Mouse (Mus musculus): Measurements from ENCODE around the gene Unc45b. TPM values are rescaled to one million over a fixed set of nuclear protein-coding genes. Genes with fewer than 3 reads are reported as not detected.
"Not testable (repeated sequence)": the region's sequence is repeated elsewhere in the genome, so short reads cannot be mapped to it uniquely, and the experiment has no call there.

Unc45b gene
- polyA plus RNA-seq, 1 experiment = 99.6 TPM

DNA sequence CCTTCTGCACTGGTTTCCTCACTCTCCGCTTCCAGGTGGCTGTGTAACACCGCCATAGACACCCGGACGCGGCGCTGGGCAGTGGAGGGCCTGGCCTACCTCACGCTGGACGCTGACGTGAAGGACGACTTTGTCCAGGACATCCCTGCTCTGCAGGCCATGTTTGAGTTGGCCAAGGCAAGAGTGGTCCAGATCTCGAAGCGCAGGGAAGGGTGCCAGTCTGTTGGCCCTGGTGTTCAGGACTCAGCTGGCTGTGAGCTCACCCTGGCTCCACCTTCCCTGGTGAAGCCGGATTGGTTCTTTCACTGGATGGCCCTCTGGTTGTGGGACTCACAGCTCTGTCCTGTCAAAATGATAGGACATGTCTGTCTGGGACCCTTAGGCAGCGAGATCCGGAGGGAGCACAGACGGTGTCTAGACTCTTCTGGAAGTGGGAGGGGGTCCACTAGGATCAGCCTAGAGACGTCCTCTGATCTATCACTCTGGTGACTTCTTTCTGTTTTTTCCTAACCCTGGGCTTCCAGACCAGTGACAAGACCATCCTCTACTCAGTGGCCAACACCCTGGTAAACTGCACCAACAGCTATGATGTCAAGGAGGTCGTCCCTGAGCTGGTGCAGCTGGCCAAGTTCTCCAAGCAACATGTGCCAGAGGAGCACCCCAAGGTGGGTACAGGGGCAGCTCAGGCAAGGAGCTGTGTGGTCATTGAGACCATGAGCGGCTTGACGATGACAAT is 18.7 kb downstream of the Unc45b start:
- H3K27me3 ChIP-seq (ENCODE audit: control insufficient read depth, insufficient read depth, insufficient read length) = no peaks in the 10 kb centered on the region
- no peaks in the 10 kb centered on the region for H3K79me2 ChIP-seq (ENCODE audit: control insufficient read depth, insufficient read depth)
- no peak overlapping the region for H3K4me3 ChIP-seq
- no peak overlapping the region for H3K4me2 ChIP-seq (ENCODE audit: low read depth)
- no peak overlapping the region for H3ac ChIP-seq (ENCODE audit: control insufficient read depth, insufficient read length)
- no peaks in the 10 kb centered on the region for H3K36me3 ChIP-seq (ENCODE audit: control insufficient read depth, insufficient read depth)
- TF ChIP-seq E2F4 (IDR thresholded peaks at IDR 0.05; ENCODE audit: insufficient read depth) = no peak
- no peak for TF ChIP-seq SRF (IDR thresholded peaks at IDR 0.05; ENCODE audit: control insufficient read depth, insufficient read length, low read depth)
- TF ChIP-seq MYOD1 (IDR thresholded peaks at IDR 0.05; ENCODE audit: control insufficient read depth in 1 of 3, insufficient read length in 2 of 3, low read depth in 2 of 3) = no peak
- no peak for TF ChIP-seq POLR2AphosphoS2 (IDR thresholded peaks at IDR 0.05; ENCODE audit: insufficient read length, low read depth)
- no peak for TF ChIP-seq POLR2A (IDR thresholded peaks at IDR 0.05; ENCODE audit: insufficient read length, low read depth)

- Histone ChIP-seq H3K4me2 (ENCODE audit: low read depth) (no peak overlapping the region), H3K4me3 (no peak overlapping the region), H3K27me3 (ENCODE audit: control insufficient read depth, insufficient read depth, insufficient read length) (no peaks in the 10 kb centered on the region), H3K79me2 (ENCODE audit: control insufficient read depth, insufficient read depth) (no peaks in the 10 kb centered on the region), H3K36me3 (ENCODE audit: control insufficient read depth, insufficient read depth) (no peaks in the 10 kb centered on the region), H3ac (ENCODE audit: control insufficient read depth, insufficient read length) (no peak overlapping the region)
- TF ChIP-seq TCF3 (IDR thresholded peaks at IDR 0.05; ENCODE audit: insufficient read length, low read depth) (no peak), MAX (IDR thresholded peaks at IDR 0.05; ENCODE audit: low read depth) (no peak), USF1 (IDR thresholded peaks at IDR 0.05; ENCODE audit: low read depth) (no peak), MYOD1 (IDR thresholded peaks at IDR 0.05; ENCODE audit: control insufficient read depth in 1 of 3, insufficient read length in 2 of 3, low read depth in 2 of 3) (no peak)
Measured at GRCm38 (mm10) chr11:82929633-82929950, 19.2 kb downstream of the Unc45b start.

GRCm38 (mm10) chr11:82930391-82930955 is 20.1 kb downstream of the Unc45b start:
- not testable (repeated sequence) for H3K27me3 ChIP-seq (ENCODE audit: control insufficient read depth, insufficient read depth, insufficient read length); H3ac ChIP-seq (ENCODE audit: control insufficient read depth, insufficient read length); H3K36me3 ChIP-seq (ENCODE audit: control insufficient read depth, insufficient read depth); H3K4me3 ChIP-seq; H3K79me2 ChIP-seq (ENCODE audit: control insufficient read depth, insufficient read depth); H3K4me2 ChIP-seq (ENCODE audit: low read depth)

GRCm38 (mm10) chr11:82931161-82931560 is 20.8 kb downstream of the Unc45b start:
- not testable (repeated sequence) for H3K4me3 ChIP-seq; H3ac ChIP-seq (ENCODE audit: control insufficient read depth, insufficient read length); H3K27me3 ChIP-seq (ENCODE audit: control insufficient read depth, insufficient read depth, insufficient read length); H3K4me2 ChIP-seq (ENCODE audit: low read depth); H3K36me3 ChIP-seq (ENCODE audit: control insufficient read depth, insufficient read depth); H3K79me2 ChIP-seq (ENCODE audit: control insufficient read depth, insufficient read depth)

DNA sequence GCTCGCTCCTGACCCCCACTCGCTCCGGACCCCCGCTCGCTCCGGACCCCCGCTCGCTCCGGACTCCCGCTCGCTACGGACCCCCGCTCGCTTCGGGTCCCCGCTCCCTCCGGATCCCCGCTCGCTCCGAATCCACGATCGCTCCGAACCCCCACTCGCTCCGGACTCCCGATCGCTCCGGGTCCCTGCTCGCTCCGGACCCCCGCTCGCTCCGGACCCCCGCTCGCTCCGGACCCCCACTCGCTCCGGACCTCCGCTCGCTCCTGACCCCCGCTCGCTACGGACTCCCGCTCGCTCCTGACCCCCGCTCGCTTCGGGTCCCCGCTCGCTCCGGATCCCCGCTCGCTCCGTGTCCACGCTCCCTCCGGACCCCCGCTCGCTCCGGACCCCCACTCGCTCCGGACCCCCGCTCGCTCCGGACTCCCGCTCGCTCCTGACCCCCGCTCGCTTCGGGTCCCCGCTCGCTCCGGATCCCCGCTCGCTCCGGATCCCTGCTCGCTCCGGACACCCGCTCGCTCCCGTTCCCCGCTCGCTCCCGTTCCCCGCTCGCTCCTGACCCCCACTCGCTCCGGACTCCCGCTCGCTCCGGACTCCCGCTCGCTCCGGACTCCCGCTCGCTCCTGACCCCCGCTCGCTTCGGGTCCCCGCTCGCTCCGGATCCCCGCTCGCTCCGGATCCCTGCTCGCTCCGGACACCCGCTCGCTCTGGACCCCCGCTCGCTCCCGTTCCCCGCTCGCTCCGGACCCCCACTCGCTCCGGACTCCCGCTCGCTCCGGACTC is 21.5 kb downstream of the Unc45b start:
- not testable (repeated sequence) for H3K79me2 ChIP-seq (ENCODE audit: control insufficient read depth, insufficient read depth); H3K27me3 ChIP-seq (ENCODE audit: control insufficient read depth, insufficient read depth, insufficient read length); H3K4me2 ChIP-seq (ENCODE audit: low read depth); H3K4me3 ChIP-seq; H3ac ChIP-seq (ENCODE audit: control insufficient read depth, insufficient read length)
- H3K36me3 ChIP-seq (ENCODE audit: control insufficient read depth, insufficient read depth) = peaks cover 11% of the 10 kb centered on the region

DNA sequence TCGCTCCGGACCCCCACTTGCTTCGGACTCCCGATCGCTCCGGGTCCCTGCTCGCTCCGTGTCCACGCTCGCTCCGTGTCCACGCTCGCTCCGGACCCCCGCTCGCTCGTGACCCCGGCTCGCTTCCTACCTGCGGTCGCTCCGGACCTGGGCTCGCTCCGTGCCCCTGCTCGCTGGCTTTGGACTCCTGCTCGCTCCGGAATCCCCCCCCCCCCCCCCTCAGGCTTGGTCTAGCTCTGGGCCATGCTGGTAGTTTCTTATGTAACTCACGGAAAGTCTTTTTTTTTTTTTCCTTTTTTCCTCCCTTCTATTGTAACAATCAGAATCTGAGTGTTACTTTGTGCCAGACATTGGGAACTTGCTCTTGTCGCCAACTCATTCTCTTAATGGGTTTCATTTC is 22.8 kb downstream of the Unc45b start:
- Histone ChIP-seq H3K79me2 (ENCODE audit: control insufficient read depth, insufficient read depth) (no peaks in the 10 kb centered on the region), H3K4me3 (no peak overlapping the region), H3K27me3 (ENCODE audit: control insufficient read depth, insufficient read depth, insufficient read length) (no peaks in the 10 kb centered on the region), H3K4me2 (ENCODE audit: low read depth) (no peak overlapping the region), H3K36me3 (ENCODE audit: control insufficient read depth, insufficient read depth) (peaks cover 11% of the 10 kb centered on the region), H3ac (ENCODE audit: control insufficient read depth, insufficient read length) (no peak overlapping the region)
- no peak for TF ChIP-seq USF1 (IDR thresholded peaks at IDR 0.05; ENCODE audit: low read depth)
- TF ChIP-seq CEBPB (IDR thresholded peaks at IDR 0.05; ENCODE audit: insufficient read depth, poor library complexity, severe bottlenecking) = no peak
- TF ChIP-seq POLR2A (IDR thresholded peaks at IDR 0.05; ENCODE audit: insufficient read length, low read depth) = no peak
- TF ChIP-seq MYOD1 (IDR thresholded peaks at IDR 0.05; ENCODE audit: control insufficient read depth in 1 of 3, insufficient read length in 2 of 3, low read depth in 2 of 3) = no peak
- TF ChIP-seq MYOG (IDR thresholded peaks at IDR 0.05; ENCODE audit: control insufficient read depth in 1 of 3, insufficient read depth in 1 of 3, insufficient read length in 2 of 3, low read depth in 2 of 3) = no peak
- no peak for TF ChIP-seq TCF3 (IDR thresholded peaks at IDR 0.05; ENCODE audit: insufficient read length, low read depth)
- no peak for TF ChIP-seq E2F4 (IDR thresholded peaks at IDR 0.05; ENCODE audit: insufficient read depth)

All from myocyte (in vitro differentiated cells).